Mouse (Mus musculus) liver (tissue): Measurements from ENCODE around the gene Psme3.
"Not testable (repeated sequence)": the region's sequence is repeated elsewhere in the genome, so short reads cannot be mapped to it uniquely, and the experiment has no call there.

Source experiments
- DNase-seq: peaks from one replicate; pipeline ENCODE4 v3.0.0-alpha.2; 2020; ENCODE audit warnings: mixed read lengths

Gene Psme3

DNA sequence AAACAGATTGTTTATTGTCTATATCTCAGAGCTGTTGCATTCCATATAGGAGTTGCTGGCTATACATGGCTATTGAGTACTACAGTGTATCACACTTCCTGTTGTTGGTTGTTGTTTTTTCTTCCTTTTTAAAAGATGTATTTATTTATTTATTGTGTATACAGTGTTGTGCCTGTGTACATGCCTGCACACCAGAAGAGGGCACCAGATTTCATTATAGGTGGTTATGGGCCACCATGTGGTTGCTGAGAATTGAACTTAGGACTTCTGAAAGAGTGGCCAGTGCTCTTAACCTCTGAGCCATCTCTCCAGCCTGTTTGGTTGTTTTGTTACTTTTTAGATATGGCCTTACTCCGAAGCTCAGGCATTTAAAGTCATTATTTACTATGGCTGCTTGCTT is 1.4 kb upstream of the Psme3 start:
- DNase-seq = no peak

DNA sequence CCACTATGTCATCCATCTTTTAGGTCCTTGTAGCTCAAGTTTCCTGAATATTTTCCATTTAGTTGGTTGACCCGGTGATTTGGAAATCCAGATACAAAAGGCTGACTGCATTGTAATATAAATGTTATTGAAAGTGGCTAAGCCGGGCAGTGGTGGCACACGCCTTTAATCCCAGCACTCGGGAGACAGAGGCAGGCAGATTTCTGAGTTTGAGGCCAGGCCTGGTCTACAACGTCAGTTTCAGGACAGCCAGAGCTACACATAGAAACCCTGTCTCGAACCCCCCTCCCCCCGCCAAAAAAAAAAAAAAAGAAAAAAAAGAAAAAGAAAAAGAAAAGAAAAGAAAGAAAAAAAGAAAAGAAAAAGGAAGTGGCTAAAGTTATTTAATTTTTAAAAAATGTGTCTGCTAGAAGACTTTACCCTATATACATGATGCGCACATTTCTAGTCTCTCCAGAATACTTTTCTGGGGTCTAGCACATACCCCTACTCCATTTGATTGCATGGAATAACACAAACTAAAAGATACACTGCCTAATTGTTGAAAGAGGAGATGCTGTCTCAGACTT is 847 bp upstream of the Psme3 start:
- no peak for DNase-seq

DNA sequence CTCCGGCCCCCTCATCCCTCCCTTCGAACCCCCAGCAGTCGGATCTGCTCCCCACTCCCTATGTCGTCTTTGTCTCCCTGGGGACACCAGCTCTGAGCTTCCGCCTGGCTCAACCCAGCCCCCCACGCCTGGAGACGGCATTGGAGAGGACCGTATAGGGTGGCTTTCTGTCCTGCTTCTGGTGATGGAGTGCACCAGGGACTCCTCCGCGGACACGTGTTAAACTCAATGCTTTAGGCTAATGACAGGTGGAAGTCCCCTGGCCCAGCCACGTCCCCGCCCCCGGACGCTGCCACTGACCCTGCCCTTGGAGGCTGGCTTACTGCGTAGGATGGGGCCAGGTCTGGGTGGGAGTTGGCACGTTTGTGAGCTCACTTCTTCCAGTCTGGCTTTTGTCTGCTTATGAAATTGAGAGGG is 496 bp downstream of the Psme3 start:
- peak; percentile 85 for DNase-seq

DNA sequence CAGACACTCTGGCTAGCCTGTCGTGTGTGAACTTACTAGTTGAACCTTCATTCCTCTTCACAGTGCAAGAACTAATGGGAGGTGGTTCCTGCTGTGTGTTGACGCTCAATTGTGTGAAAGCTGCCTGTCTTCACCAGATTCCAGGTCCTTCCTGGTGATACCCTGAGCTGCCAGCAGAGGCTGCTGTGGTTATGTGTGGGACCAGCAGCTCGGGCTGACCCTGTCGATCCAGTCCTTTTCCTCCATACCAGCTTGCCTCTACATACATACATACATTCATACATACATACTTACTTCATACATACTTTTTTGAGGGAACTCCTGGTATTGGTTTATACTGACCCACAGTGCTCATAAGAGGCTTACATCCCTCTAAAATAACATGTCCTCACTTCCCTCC is 7.6 kb downstream of the Psme3 start:
- peak; percentile 74 for DNase-seq

DNA sequence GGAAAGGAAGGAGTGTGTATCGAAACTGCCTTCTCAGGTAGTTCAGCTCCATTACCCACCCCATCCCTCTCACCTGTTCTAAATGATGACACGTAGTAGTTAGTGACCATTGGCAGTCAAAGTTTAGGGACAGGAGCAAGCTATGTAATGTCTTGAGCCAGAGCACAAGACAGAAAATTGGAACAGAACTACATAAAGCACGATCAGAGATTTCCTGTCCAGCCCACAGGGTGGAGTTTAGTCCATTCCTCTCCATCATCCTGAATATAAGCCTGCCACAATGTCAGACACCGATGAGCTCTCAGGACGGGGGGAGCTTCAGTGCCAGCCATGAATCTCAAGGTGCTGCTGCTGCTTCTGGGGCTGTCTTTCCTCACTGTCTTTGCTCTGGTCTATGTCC is 8.8 kb downstream of the Psme3 start, which contains the start of gene Aoc2:
TSS of gene Aoc2 (plus strand) at position 301 of the 400 bp plus-strand sequence.
- no peak for DNase-seq

DNA sequence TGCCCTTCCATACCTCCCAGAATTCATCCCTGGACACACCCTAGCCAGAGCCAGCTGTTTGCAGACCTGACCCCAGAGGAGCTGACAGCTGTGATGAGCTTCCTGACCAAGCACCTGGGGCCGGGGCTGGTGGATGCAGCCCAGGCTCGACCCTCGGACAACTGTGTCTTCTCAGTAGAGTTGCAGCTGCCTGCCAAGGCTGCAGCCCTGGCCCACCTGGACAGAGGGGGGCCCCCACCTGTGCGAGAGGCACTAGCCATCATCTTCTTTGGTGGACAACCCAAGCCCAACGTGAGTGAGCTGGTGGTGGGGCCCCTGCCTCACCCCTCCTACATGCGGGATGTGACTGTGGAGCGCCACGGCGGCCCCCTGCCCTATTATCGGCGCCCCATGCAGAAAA is 9.2 kb downstream of the Psme3 start:
- not testable (repeated sequence) for DNase-seq

DNA sequence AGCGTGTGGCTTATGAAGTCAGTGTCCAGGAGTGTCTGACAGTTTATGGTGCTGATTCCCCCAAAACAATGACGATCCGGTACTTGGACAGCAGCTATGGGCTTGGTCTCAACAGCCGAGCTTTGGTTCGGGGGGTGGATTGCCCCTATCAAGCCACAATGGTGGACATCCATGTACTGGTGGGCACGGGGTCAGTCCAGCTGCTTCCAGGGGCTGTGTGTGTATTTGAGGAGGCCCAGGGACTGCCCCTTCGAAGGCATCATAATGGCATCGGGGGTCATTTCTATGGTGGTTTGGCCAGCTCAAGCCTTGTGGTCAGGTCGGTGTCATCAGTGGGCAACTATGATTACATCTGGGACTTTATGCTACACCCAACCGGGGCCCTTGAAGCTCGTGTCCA is 10.1 kb downstream of the Psme3 start:
- no peak for DNase-seq

DNA sequence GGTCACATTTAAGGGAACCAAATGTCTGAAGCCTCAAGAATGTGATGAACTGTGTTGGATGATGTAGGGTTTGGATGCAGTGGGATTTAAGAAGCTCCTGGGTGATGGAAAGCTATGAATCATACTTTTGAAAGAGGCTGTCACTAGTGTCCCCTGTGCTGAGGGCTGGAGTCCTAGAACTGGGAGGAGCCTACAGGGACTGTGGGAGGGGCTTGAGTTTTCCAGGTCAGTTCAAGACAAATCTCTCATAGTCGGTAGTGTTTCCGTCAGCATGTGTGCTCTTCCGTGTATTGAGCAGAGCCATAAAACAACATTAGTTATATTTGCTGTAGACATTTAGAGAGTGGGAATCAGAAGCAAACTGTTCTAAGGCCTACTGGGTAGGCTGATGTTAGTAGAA is 11.3 kb downstream of the Psme3 start:
- no peak for DNase-seq

DNA sequence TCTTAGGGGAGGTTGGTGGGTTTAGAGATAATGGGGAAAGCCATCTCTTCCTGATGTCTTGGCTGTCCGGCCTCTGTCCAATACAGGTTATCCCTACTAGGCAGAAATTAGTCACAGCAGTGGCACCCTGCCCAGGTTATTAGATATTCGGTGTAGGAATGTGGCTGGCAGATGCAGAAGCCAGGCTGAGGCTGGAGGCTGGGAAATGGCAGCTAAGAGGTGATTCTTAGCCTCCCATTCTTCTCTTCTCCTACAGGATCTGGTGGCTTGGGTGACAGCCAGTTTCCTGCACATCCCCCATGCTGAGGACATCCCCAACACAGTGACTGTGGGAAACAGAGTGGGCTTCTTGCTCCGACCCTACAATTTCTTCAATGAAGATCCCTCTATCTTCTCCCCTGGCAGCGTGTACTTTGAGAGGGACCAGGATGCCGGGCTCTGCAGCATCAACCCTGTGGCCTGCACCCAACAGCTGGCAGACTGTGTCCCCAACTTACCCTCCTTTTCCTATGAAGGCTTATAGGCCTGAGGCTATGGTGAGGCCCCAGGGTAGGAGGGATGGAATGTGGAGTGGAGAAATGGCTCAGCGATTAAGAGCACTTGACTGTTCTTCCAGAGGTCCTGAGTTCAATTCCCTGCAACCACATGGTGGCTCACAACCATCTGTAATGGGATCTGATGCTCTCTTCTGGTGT is 13.1 kb downstream of the Psme3 start:
- DNase-seq = no peak

DNA sequence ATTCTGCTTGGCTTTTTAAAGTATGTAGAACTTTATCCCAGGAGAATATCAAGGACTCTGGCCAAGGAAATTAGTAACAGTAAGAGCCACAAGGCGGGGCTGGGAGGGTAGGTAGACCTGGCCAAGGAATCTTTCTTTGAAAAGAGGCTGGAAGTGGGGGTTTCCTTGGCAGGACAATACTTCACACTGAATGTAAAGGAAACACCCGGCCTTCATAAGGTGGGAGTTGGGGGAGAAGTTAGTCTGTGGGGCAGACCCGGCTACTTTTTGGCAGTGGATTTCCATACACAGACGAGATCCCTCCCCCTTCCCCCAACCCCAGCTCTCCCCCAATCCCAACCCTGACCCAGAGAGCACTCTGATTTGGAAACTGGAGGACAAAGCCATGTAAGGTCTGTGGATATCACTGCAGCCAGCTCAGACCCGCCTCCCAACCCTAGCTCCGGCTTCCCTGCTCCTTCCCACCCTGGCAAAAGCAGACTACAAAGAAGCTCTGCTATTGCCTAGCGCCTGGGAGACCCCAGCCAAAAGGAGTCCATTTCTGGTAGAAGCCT is 14.4 kb downstream of the Psme3 start, which contains the start of gene Aoc3:
TSS of gene Aoc3 (plus strand) at position 235 of the 554 bp plus-strand sequence.
- no peak for DNase-seq

DNA sequence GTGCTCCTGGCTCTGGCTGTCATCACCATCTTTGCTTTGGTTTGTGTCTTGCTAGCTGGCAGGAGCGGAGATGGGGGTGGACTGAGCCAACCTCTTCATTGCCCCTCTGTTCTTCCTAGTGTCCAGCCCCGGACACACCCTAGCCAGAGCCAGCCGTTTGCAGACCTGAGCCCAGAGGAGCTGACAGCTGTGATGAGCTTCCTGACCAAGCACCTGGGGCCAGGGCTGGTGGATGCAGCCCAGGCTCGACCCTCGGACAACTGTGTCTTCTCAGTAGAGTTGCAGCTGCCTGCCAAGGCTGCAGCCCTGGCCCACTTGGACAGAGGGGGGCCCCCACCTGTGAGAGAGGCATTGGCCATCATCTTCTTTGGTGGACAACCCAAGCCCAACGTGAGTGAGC is 14.9 kb downstream of the Psme3 start:
- DNase-seq = not testable (repeated sequence)

DNA sequence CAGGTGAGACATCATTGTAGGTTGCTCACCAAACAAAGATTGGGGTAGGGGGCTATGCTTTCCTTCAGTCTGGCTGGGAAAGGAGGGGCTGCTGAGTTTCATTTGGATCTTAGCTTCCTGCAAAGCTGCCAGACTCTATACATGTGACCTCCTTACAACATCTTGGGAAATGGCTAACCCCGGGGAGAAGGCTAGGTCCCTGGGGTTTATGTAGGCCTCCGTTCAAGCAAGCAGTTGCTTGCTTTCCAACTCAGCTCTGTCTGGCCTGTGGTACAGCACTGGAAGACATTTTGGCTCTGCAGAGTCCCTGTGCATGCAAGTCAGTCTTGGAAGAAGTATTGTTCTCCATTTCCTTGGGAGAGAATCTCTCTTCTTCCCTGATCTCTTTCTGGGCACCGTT is 16.5 kb downstream of the Psme3 start:
- no peak for DNase-seq

DNA sequence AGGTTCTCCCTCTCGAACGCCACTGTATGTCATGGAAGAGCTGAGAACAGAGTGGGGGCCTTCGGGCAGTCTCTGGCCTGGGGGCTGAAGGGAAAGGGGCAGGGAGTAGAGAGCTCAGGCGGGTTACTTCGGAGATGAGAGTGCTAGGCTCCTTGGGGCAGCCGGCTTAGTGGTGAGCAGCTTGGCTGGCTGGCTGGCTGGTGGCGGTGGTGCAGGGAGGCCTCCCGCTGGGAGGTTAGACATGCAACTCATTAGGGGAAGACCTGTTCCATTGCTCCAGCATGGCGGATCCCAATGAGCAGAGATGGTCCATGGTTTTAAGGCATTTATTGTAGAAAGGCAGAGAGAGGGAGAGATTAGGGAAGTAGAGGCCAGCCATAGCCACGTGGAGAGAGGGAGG is 18.0 kb downstream of the Psme3 start:
- DNase-seq = no peak

DNA sequence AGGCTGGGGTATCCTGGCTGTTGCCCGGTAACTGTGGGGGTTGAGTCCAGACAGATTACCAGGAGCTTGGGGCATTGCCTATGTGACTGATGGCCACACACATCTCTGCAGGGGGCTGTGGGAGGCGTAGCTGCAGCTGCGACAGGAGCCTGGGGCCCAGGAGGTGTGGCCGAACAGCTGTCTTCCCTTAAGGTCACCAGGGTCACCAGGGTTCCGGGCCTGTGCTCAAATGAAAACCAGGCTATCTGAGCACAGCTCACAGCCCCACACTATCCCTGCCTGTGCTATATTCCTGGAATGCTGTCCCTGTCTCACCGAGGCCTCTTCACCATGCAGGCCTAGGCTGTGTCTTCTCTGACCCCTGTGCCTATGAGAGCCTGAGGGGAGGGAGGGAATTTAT is 18.5 kb downstream of the Psme3 start:
- no peak for DNase-seq

DNA sequence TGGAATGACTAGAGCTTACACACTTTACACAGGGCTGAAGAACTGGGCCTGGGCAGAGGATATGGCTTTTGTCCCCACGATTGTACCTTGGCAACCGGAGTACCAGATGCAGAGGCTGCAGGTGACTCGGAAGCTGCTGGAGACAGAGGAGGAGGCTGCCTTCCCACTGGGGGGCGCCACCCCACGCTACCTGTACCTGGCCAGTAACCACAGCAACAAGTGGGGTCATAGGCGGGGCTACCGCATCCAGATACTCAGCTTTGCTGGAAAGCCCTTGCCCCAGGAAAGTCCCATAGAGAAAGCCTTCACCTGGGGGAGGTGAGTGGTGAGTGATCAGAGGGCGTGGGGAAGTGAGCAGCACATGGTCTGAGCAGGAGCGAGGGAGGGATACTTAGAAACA is 19.7 kb downstream of the Psme3 start:
- no peak for DNase-seq

DNA sequence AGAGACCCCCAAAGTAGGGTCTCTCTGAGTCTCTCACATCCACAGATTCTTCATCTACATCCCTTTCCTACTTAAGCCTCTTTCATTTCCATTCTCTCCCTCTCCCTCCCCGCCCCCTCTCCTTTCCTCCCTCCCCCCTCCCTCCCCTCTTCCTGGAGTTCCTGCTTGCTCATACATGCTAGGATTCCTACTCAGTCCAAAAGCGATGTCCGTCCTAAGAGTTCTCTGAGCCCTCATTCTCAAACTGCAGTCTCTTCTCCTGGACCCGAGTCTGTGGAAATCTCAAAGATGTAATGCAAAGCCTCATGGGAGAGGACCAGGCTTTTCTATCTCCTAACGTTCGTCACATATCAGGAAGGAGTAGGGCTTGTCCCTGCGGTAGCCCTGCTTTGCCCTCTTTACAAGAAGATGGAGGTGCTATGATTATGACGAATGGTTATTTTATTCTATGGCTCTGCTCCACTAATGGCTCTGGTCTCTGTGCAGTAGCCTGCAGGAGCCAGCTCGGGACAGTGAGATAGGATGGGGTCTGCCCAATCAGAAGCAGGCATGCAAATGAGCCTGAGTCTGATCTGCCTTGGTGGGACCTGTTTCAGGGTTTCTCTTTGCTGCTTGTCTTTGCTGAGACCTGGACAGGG is 22.2 kb downstream of the Psme3 start:
- DNase-seq = peak; percentile 72

DNA sequence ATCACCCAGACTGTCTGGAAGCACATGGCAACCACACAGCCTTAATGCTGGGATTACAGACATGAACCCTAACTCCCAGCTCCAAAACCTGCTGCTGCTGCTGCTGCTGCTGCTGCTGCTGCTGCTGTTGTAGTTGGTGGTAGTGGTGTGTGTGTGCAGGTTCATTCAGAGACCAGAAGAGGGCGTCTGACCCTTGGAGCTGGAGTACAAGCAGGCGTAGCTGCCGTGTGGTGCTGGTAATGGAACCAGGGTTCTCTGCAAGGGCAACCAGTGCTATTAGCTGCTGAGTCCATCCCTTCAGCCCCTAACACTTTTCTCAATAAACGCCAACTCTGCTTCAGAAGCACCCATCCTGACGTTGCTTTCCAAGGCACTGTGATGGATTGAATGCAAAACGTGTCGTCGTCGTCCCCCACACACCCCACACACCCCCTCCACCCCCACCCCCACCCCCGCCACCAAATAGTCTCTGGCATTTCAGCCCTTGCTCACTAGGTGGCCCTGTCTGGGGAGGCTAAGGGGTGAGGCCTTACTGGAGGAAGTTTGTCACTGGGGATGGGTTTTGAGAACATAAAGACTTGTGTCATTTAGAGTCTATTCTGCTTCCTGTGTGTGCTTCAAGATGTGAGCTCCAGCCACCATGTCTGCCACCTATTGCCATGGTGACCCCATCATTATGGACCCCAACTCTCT is 31.2 kb downstream of the Psme3 start:
- no peak for DNase-seq

DNA sequence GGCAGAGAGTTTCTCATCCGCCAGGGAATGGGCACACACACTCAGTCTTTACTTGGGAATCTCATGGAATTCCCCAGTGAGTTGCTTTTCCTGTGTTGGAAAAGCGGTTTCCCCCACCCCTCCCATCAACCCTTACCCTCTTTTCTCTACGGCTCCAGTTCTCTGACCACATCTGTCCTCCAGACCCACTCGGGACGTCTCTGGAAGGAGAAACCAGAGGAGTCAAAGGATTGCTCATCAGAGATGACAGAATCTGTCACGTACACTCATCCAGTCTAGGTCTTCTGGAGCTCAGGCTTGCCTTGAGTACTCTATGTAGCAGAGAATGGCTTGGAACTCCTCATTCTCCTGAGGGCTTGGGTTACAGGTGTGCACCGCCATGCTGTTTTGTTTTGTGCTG is 32.8 kb downstream of the Psme3 start:
- DNase-seq = no peak

DNA sequence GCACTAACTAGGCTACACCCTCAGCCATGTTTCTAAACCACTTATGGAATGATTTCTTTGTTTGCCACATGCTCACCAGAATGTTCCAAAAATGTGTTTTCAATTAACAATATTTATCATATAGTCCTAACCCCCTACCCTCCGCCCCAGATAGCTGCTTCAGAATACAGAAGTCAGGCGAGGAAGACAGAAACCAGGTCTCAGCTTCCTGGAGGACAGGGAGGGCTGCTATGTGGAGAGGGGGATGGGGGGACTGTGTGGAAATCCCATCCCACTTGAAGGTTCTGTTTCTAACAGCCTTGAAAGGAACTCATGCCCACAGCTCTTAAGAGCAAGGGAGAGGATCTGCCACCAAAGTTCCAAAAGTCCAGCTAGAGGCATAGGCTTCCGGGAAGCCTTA is 33.2 kb downstream of the Psme3 start:
- no peak for DNase-seq

DNA sequence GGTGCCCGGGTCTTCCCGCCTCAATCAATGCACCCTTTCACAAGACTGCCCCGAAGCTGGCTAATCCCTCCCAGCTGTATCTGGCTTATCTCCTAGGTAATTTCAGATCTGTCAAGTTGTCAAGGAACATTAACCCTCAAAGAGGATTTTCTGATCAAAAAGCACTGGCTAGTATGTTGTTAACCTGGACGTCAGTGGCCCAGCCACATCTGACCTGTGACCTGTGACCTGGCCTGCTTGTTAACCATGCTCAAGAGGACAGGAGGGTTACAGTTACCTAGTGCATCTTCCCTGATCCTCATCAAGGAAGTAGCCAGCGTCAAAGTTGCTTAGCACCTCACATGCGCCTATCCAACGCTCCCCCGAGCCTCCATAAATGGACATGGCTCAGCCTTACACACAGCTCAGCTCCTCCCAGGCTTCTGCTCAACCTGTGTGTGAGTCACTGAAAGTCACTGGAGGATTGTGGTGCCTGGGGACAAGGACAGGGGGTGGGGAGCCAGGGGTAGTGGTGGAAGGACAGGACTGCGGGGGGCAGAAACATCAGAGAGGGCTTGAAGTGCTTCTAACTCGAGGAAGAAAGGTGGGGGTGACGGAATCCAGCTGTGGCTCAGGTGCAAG is 35.2 kb downstream of the Psme3 start:
- no peak for DNase-seq

DNA sequence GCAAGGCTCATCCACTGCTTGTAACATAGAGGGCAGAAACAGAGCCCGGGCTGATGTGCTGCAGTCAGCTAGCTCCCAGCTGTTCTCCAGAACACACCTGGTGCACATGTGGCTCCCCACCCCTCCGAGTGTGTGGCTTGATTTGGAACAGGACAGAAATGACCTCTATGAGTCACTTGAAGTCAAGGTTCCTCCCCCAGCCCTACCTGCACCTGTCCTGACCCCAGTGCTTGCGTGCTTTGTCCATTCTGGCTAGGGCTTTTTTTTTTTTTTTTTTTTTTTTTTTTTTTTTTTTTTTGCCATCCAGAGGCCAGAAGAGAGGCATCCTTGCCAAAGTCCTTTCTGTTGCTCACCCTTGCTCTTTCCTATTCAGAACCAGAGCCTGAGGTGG is 35.7 kb downstream of the Psme3 start:
- DNase-seq = no peak

DNA sequence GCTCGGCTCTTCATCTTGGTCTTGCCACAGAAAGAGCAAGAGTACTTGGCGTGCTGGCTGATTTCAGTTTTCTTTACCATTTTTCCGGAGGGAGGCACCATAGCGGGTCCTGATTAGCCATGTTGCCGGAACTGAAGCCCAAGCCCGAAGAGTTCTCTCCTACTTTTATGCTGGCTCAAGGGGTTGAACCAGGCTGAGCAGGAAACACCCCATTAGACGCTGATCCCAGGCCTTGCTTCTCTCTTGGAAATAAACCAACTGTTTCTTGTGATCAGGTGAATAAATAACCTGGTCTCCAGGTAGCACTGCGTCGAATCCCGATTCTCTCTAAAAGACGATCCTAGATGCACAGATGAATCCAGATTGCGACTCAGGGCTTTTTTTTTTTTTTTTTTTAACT is 37.4 kb downstream of the Psme3 start:
- DNase-seq = no peak

DNA sequence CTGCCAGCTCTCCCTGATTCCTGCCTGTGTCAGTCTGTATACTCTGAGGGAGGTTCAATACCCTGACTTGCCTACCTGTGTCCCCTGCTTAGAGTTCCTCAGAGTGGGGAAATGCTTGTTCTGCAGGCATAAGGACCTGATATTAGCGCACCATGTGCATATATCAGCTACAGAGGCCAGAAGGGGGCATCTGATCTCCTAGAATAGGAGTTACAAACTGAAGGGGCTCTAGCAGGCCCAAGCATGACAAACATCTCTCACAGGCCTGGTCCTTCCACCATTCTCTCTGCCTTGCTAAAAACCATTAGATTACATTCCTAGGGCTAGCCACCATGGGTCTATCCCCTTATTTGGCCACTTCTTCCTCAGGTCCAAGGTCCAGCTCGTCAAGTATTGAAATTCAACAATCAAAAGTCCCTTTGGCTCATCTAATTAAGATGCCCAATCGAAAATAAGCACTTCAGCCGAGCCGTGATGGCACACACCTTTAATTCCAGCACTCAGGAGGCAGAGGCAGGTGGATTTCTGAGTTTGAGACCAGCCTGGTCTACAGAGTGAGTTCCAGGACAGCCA is 38.5 kb downstream of the Psme3 start:
- no peak for DNase-seq
